Mouse (Mus musculus): ENCODE data around the gene H6pd.
"Not testable (repeated sequence)": the region's sequence is repeated elsewhere in the genome, so short reads cannot be mapped to it uniquely, and the experiment has no call there.

The H6pd gene

DNA sequence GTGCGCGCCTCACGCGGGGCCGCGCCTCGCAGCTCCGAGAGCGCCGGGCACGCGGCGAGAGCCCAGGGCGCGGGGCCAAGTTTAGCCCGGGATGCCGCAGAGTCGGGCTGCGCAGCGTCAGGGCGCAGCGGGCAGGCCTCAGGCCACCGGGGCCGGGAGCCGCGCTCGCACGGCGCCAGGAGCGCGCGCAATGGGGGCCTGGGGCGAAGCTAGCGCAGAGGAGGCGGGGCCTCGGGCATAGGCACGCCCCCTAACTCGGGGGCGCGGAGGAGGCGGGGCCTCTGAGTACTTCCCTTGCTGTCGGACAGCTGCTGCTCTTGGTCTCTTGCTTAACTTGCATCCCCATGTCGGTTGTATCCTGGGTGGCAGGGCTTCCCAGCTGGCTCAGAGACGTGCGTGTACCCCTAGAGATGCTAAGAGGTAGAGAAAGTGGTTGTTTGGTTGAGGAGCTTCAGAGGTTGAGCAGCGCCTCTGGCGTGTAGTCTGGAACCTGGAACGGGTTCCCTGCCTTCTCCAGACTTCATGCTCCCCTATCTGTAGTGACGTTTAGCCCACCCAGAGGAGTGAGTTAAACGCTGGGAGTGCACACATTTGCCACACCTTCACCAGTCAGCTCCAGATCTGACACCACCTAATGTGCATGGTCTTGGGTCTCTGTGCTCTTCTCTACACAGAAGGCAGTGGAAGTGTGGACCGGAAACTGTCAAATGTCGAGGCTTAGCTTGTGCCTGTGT, at the start of gene H6pd:
Gene H6pd, minus strand, starts transcription at position 171 of the 734 bp plus-strand sequence.
- DNase-seq (ENCODE audit: low read depth), result peak; percentile 95

DNA sequence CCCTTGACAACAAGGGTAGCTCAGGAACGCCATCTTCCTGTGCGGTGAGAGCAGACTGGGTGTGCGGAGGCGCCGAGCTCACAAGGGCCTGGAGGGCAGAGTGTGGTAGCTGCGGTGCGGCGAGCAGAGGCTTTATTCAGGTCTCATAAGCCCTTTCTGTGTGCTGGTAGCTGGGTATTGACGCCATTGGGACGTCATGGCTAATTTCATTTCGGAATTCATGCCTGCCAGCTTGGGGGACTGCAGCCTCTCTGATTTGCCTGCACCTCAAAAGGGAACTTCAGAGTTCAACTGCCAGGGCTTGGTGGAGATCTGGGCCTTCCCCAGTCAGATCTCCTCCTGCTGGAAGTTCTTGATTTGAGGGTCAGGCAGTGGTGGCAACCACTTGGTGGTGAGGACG, 48.9 kb upstream of the H6pd start:
- no peak for DNase-seq (ENCODE audit: low read depth)

GRCm38 (mm10) chr4:150056171-150056570, 47.3 kb upstream of the H6pd start:
- DNase-seq (ENCODE audit: low read depth), result no peak

GRCm38 (mm10) chr4:150052380-150052779, 43.6 kb upstream of the H6pd start:
- no peak for DNase-seq (ENCODE audit: low read depth)

GRCm38 (mm10) chr4:150051514-150051913, 42.7 kb upstream of the H6pd start:
- DNase-seq (ENCODE audit: low read depth), result no peak

GRCm38 (mm10) chr4:150049564-150050226, 40.9 kb upstream of the H6pd start:
- DNase-seq (ENCODE audit: low read depth), result no peak

GRCm38 (mm10) chr4:150049157-150049513, 40.3 kb upstream of the H6pd start:
- no peak for DNase-seq (ENCODE audit: low read depth)

GRCm38 (mm10) chr4:150048478-150049156, 39.8 kb upstream of the H6pd start:
- no peak for DNase-seq (ENCODE audit: low read depth)

GRCm38 (mm10) chr4:150048038-150048437, 39.2 kb upstream of the H6pd start:
- DNase-seq (ENCODE audit: low read depth), result no peak

GRCm38 (mm10) chr4:150043591-150043990, 34.8 kb upstream of the H6pd start:
- no peak for DNase-seq (ENCODE audit: low read depth)

DNA sequence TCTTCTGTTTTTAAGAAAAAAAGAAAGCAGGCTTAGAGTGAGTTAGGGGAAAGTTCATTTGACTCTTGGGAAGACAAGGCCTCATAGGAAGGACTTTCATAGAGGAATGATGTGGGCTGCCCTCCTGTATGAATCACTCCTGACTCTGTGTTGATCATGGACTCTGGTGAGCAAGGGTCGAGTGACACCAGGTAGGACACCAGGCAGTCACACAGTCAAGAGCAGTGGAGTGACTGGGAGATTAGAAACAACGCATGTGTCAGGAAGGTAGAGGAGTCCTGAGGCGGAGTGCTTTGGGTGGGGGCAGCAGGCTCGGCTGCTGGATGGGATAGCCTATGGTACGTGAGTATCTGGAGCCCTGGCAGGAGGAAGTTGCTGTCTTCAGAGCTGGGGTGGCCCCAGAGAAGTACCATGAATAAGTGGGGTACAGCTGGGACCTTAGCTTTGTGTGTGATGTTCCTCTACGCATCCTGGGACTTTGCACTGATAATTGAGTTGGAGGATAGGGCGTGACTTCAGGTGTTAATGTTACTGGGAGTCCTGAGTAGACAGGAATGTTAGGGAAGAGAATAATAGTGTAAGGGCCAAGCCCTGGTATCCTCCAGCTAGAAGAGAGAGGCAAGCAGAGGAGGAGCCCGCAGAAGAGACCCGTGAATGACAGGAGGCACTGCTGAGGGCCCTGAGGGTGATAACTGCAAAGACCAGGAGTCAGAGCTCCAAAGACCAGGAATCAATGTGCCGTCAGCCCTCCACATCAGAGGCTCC, 32.7 kb upstream of the H6pd start:
- no peak for DNase-seq (ENCODE audit: low read depth)

GRCm38 (mm10) chr4:150040856-150041255, 32.0 kb upstream of the H6pd start:
- DNase-seq (ENCODE audit: low read depth), result not testable (repeated sequence)

- no peak for DNase-seq (ENCODE audit: low read depth)
Observed at GRCm38 (mm10) chr4:150040003-150040581, 31.3 kb upstream of the H6pd start.

- no peak for DNase-seq (ENCODE audit: low read depth)
Observed at GRCm38 (mm10) chr4:150038533-150038932, 29.7 kb upstream of the H6pd start.

DNA sequence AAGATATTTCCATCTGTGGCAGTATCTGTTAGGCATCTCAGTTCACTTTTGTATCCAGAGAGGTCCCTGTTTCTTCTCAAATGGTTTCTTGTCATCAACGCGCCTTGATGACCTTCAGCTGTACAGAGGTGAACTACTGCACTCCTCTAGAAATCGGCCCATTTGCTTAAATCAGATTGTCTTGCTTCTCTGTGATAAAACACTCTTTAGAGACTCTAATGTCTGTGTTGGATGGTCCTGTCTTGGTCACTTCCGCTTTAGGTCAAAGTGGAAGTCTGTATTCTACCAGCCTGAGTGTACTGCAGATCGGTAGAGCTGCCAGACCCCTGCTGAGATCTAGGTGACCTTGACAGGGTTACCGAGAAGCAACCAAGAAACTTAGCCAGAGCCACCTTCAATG, 27.3 kb upstream of the H6pd start:
- no peak for DNase-seq (ENCODE audit: low read depth)

GRCm38 (mm10) chr4:150035280-150035679, 26.5 kb upstream of the H6pd start:
- peak; percentile 89 for DNase-seq (ENCODE audit: low read depth)

DNA sequence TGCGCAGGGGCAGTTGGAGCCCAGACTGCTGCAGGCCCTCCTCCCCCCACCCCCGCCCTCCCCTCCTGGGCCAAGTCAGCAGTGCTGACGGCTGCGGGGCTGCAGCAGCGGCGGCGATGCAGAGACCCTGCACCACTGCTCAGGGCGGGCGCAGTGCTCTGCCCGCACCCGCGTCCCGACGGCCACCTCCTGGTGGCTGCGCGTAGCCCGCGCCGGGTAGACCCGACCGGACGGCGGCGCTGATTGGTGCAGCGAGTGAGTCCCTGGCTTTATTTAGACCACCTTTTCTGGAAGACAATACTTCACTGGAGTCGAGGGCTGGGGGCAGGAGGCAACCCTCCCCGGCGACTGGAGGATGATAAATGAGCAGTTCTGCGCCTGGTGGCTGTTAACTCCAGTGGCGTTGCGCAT, 24.4 kb upstream of the H6pd start:
- DNase-seq (ENCODE audit: low read depth), result no peak

GRCm38 (mm10) chr4:150031234-150031890, 22.5 kb upstream of the H6pd start:
- peak; percentile 36 for DNase-seq (ENCODE audit: low read depth)

GRCm38 (mm10) chr4:150030449-150031233, 21.8 kb upstream of the H6pd start:
- DNase-seq (ENCODE audit: low read depth), result peak; percentile 66

GRCm38 (mm10) chr4:150029885-150030284, 21.1 kb upstream of the H6pd start:
- DNase-seq (ENCODE audit: low read depth), result peak; percentile 37

- DNase-seq (ENCODE audit: low read depth), result no peak
Observed at GRCm38 (mm10) chr4:150023518-150023917, 14.7 kb upstream of the H6pd start.

All from induced T-regulatory cell, adult 2 months (primary cell).